Mouse (Mus musculus) T-helper 1 cell (primary cell): ENCODE measurements around the gene Epgn.

ENCODE experiments used
- in situ Hi-C: fragments of 300-600 bp; cut with MboI, MseI; formaldehyde crosslinking; loops from one replicate; pipeline ENCODE4 v1.15.1; 2025; ENCODE audit warnings: high pct_unique_total_duplicates

Gene Epgn

DNA sequence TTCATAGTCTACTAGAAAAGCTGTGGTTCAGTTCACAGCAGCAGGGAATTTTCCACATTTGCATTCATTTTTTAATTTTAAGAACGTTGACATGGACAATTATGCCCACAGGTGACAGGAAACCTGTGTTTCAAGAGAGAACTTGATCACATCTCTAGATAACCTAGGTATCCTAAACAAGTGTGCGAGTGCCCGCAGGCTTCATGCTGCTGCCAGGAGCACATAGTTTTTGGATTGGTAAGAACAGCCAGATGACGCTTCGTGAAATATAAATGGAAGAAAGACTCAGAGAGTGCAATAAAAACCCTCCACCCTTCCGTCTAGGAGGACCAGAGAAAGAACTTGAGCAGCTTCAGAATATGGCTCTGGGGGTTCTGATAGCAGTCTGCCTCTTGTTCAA lies at the start of gene Epgn:
Epgn (plus strand) TSS at position 301 of the 400 bp plus-strand sequence.
- in situ Hi-C loops = no loop called here

- in situ Hi-C loops = no loop called here
These were observed 47.0 kb upstream of the Epgn start for GRCm38 (mm10) chr5:90980297-90980696.

GRCm38 (mm10) chr5:90987605-90988004 lies 39.7 kb upstream of the Epgn start:
- in situ Hi-C loops = no loop called here

GRCm38 (mm10) chr5:90988149-90988548 lies 39.1 kb upstream of the Epgn start:
- in situ Hi-C loops = no loop called here

DNA sequence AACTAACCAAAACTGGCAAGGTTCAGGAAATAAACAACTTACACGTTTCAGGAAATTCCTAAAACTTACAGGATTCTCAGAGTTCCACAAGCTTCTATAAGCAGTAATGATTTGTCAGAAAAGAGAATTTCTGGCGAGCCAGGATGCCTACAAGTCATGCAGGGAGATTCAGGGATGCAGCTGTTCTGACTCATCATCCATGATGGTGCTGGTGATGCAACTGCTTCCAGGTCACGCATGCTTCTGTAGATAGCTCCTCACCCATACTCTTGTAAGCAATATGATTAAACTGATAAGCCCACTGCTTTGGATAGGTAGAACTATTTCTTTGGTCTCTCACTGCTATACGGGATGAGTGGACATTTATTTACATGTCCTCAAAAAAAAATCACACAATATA lies 38.7 kb upstream of the Epgn start:
- in situ Hi-C loops = no loop called here

- in situ Hi-C loops = no loop called here
These were observed 27.3 kb upstream of the Epgn start for GRCm38 (mm10) chr5:90999942-91000341.

DNA sequence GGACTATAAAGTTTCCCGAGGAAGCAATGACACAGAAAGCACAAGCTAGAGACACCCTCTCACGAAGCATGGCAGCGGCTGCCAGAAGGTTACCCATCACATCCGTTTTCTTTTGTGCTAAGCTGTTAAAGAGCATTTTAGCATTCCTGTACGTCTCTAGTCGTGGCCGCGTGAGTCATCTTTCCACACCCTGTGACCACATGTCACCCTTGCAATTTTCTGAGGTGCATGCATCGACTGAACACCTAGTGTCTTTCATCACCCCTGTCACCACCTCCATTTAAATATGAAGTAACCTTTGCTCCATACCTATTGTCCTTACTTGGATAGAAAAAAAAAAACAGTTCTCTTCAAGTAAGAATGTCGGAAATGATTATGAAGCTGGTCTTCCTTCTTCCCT lies 12.0 kb upstream of the Epgn start:
- in situ Hi-C loops = no loop called here

GRCm38 (mm10) chr5:91023114-91023513 lies 4.2 kb upstream of the Epgn start:
- in situ Hi-C loops = no loop called here

DNA sequence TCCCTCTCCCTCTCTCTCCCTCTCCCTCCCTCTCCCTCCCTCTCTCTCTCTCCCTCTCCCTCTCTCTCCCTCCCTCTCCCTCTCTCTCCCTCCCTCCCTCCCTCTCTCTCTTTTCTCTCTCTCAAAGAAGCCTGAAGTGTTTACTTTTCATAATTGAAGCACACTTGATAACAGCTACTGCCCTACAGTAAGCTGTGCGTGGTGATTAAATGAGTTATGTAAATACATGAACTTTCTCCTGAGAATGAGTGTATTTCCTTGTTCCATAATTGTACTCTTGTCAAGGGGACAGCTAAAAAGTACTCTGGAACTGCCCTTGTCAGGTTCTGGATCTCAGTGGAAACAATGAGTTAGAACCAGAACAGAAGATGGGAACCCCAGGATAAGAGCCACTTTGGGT lies 576 bp downstream of the Epgn start:
- in situ Hi-C loops = no loop called here

DNA sequence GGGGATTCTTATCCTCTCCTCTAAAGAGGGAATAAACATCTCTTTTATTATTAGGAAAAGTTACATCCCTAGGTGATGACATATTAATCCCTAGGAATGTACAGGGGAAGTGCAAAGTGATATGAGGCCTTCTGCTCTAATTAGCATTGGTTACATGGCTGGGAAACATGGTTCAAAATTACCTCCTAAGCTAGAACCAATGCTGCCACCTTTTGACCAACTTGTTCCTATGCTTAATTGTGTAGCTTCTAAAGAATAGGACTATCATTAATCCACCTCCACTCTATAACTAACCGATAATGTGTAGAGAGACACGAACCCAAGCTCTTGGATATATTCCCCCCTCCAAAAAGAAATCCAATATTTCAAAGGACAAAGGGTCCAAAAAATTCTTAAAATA lies 3.4 kb downstream of the Epgn start:
- in situ Hi-C loops = no loop called here

DNA sequence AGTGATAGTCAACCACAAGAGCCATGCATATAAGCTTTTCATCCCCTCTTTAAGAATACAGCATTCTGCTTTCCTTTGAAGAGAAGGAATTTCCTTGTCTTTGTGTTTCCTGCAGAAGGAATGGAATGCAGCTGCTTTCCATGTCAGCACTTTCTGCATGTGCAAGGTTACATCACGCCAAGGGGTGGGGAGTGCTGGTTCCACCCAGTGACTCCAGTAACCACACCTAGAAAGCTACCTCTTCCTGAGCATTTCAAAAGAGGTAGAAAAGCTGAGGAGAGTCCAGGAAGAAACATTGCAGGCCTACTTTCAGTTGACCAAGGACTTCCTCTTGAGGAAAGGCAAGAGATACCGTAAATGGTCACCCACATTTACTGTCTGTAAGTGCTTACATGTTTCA lies 8.1 kb downstream of the Epgn start:
- in situ Hi-C loops = no loop called here

GRCm38 (mm10) chr5:91036628-91037027 lies 9.4 kb downstream of the Epgn start:
- in situ Hi-C loops = no loop called here

- in situ Hi-C loops = no loop called here
These were observed 10.5 kb downstream of the Epgn start for GRCm38 (mm10) chr5:91037756-91038155.

GRCm38 (mm10) chr5:91038547-91038946 lies 11.3 kb downstream of the Epgn start:
- in situ Hi-C loops = no loop called here

GRCm38 (mm10) chr5:91038963-91039362 lies 11.7 kb downstream of the Epgn start:
- in situ Hi-C loops = no loop called here

DNA sequence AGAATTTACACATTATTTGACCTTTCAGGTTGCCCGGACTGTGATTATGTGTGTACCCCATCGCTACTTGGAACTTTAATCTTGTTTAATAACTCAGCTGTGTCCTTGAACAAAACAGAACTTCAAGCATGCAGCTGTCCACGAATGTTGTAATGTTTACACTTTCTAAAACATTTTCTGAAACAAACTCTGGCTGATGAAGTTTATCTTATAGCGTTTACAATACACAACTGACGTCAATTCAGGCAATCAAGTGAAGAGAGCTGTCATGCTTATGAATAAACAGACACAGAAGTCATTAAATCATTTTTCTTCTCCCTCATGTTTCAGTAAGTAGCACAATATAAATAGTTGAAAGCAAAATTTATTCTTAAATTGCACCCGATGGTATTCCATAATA lies 20.7 kb downstream of the Epgn start:
- in situ Hi-C loops = no loop called here

DNA sequence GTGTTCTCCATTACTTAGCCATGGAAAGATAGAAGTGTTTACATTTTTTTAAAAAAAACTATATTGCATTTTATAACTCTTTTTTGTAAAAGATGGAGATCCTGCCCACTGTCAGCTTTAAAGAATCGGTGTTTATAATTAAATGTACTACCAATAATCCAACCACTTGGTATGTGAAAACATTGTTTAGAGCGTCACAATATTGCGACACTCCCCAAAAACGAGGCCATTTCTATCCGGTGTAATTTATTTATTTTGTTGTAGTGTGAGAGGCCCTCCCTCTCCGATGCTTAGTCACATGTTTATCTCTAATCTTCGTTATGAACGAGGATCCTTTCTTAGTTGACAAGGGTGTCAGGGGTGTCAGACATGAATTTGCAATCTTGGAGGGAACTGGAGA lies 21.1 kb downstream of the Epgn start:
- in situ Hi-C loops = no loop called here

GRCm38 (mm10) chr5:91072340-91072739 lies 45.1 kb downstream of the Epgn start:
- in situ Hi-C loops = no loop called here

GRCm38 (mm10) chr5:91073626-91074025 lies 46.4 kb downstream of the Epgn start:
- in situ Hi-C loops = no loop called here

DNA sequence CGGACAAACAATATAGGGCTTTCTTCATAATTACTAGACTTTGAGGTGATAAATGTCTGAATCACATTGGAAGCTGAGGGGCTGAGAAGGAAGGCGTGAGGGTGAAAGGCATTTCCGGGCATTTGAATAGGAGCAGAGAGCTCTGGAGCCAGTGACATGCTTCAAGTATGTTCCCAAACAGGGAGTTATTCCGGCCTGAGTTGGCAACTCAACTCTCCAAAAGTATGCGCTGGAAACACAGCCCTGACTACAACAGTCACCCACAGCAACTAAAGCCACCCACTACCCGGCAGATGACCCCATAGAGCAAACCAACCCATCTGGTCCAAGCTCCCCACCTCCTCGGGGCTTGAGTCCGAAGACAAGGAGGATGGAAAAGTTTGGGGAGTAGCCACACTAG lies 46.8 kb downstream of the Epgn start:
- in situ Hi-C loops = no loop called here

DNA sequence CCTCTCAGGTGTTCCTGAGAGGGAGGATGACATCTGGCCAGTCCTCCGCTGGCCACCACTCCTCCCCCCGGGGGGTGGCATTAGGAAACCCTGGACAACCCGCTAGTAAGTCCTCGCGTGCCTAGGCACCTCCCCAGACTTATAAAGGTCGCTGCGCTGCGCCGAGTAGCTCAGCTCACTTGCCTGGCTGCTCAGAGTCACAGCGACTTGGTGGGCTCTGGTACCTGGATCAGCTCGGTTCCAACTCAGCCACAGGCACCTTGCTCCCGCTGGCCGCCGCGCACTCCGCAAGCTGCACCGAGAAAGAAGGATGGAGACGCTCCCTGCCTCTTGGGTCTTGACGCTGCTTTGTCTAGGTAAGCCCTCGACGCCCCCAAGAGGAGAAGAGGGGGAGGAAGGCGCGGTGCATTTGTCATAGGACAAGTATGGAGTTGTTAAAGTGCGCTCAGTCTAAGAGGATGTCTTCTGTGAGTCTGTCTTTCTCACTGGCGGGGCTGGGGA lies 47.2 kb downstream of the Epgn start, which contains the start of gene Ereg:
Ereg (plus strand) TSS at position 173 of the 501 bp plus-strand sequence.
- in situ Hi-C loops = no loop called here

GRCm38 (mm10) chr5:91075021-91075420 lies 47.8 kb downstream of the Epgn start:
- in situ Hi-C loops = no loop called here

DNA sequence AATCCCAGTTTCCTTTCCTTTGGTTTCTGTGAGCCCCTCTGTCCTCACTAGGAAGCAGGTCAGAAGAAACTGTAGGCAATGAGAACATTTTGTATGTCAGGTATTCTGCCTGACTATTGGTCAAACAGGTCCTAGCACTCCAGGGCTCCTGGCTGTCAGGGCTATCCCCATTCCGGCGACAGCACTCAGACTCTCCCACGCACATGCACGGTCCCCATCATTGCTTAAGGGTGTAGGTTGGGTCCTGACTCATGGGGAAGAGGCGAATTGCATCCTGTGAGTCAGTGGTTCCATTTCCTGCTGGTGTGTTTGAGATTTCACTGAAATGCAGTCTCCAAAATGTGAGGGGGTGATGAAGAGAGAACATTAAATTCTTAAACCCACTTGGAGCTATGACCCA lies 55.8 kb downstream of the Epgn start:
- in situ Hi-C loops = loop anchor here (10.0 kb wide), 1 partner anchor 1608 kb away; no protein-coding TSS in a partner anchor
